Mouse (Mus musculus) embryonic facial prominence, embryonic 14.5 days (tissue): ENCODE data around the gene Calm3. TPM values are rescaled to one million over a fixed set of nuclear protein-coding genes. Genes with fewer than 3 reads are reported as not detected.

Experiments used
- ATAC-seq: fragments of 200-750 bp; cut with Nextera tagmentation; 2 replicates; pipeline ENCODE4 v1.8.0; 2017; ENCODE audit warnings: low read depth, moderate number of reproducible peaks, moderate TSS enrichment
- DNase-seq: peaks from one replicate; pipeline ENCODE4 v3.0.0-alpha.2; 2015; ENCODE audit warnings: low spot score
- H3K27ac ChIP-seq: fragments of 300-500 bp; sonication (generic); replicated peaks from 2 replicates; pipeline ENCODE4 v1.5.1; 2014; ENCODE audit warnings: low read depth, mild to moderate bottlenecking, low read length, moderate library complexity
- H3K27me3 ChIP-seq: fragments of 300-500 bp; sonication (generic); replicated peaks from 2 replicates; pipeline ENCODE4 v1.6.1; 2014; ENCODE audit warnings: low read length; ENCODE audit not compliant: control insufficient read depth, insufficient read depth
- H3K36me3 ChIP-seq: fragments of 300-500 bp; sonication (generic); 2 replicates; pipeline ENCODE4 v1.6.1; 2014; ENCODE audit warnings: low read length, mixed read lengths; ENCODE audit not compliant: control insufficient read depth, insufficient read depth
- H3K4me1 ChIP-seq: fragments of 300-500 bp; sonication (generic); 2 replicates; pipeline ENCODE4 v1.6.1; 2014; ENCODE audit warnings: antibody characterized with exemption, low read length; ENCODE audit not compliant: control insufficient read depth, insufficient read depth
- H3K4me2 ChIP-seq: fragments of 300-500 bp; sonication (generic); 2 replicates; pipeline ENCODE4 v1.6.1; 2014; ENCODE audit warnings: low read depth, mild to moderate bottlenecking, low read length, moderate library complexity, mixed read lengths
- H3K4me3 ChIP-seq: fragments of 300-500 bp; sonication (generic); 2 replicates; pipeline ENCODE4 v1.5.1; 2014; ENCODE audit warnings: low read depth, mild to moderate bottlenecking, low read length
- H3K9ac ChIP-seq: fragments of 300-500 bp; sonication (generic); 2 replicates; pipeline ENCODE4 v1.6.1; 2014; ENCODE audit warnings: low read depth, mild to moderate bottlenecking, low read length, moderate library complexity, mixed read lengths
- H3K9me3 ChIP-seq: fragments of 300-500 bp; sonication (generic); 2 replicates; pipeline ENCODE4 v1.6.1; 2016; ENCODE audit warnings: low read length; ENCODE audit not compliant: control insufficient read depth
- WGBS: fragments of 180-500 bp; shearing (Covaris S2); extraction: QIAGEN DNeasy Blood & Tissue Kit; methylation state at CpG from one replicate; pipeline ENCODE4 v1.1.7; 2014; 5-methylcytosine and 5-hydroxymethylcytosine counted together
- polyA plus RNA-seq: library from polyadenylated mRNA; unstranded; fragments of >200 nt; fragmentation: Nextera tagmentation; extraction: Ambion mirVana; gene quantifications from 2 replicates; pipeline ENCODE4 v1.2.1, GENCODE M21; 2014

The Calm3 gene
- polyA plus RNA-seq, 1 experiment from 2014 or later, result 164 TPM

DNA sequence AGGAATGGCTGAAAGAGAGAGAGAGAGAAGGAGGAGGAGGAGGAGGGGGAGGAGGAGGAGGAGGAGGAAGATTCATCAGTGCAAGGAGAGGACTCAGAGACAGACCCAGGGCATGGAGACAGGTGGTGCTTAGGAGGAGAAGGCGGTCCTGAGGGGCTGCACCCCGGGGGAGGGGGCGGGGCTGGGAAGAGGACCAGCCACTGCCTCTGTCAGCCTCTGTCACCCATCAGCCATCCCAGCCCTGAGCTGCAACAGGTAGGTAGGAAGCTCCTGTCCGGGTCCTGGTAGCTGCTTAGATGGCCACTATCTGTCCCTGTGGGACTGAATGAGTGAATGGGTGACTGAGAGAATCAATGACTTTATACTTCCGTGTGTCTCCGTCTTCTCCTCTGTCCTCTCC lies 30.3 kb downstream of the Calm3 start:
- no peaks in the 10 kb centered on the region for H3K9me3 ChIP-seq
- ATAC-seq (no peak), DNase-seq (no peak)
- WGBS, result 5% methylated on average over 6 of the region's 6 CpGs
- no peak overlapping the region; the same call in 1 of the 2 replicates for H3K27ac ChIP-seq
- no peaks in the 10 kb centered on the region for H3K27me3 ChIP-seq
- H3K4me1 ChIP-seq, result peaks cover 34% of the 10 kb centered on the region
- H3K4me3 ChIP-seq, result peak overlapping the region; percentile 26; the same call in 1 of the 2 replicates
- H3K36me3 ChIP-seq, result no peaks in the 10 kb centered on the region
- H3K4me2 ChIP-seq, result peak overlapping the region; percentile 64
- H3K9ac ChIP-seq, result no peak overlapping the region

DNA sequence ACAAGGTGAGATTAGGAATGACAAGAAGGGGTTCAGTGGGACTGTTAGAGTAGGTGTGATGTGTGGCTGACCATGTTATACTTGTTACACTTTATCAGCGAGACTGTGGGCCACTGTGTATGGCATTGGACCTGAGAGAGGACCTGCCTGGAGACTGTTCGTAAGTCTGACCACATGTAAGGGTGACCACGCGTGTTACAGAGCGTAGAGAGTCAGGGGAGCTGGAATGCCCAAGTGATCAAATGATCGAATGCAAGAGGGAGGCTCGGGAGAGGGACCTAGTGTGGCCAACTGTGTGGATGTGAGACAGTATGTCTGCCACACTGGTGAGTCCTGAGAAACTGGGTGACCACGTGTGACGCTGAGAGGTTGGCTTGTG lies 31.6 kb downstream of the Calm3 start:
- H3K4me2 ChIP-seq, result peak overlapping the region; percentile 64
- no peaks in the 10 kb centered on the region for H3K9me3 ChIP-seq
- DNase-seq (no peak), ATAC-seq (no peak)
- peaks cover 34% of the 10 kb centered on the region for H3K4me1 ChIP-seq
- H3K36me3 ChIP-seq, result peaks cover 12% of the 10 kb centered on the region
- H3K9ac ChIP-seq, result peak overlapping the region; percentile 38
- H3K27me3 ChIP-seq, result no peaks in the 10 kb centered on the region
- no peak overlapping the region for H3K27ac ChIP-seq
- 33% methylated on average over 9 of the region's 9 CpGs for WGBS
- peak overlapping the region; percentile 39 for H3K4me3 ChIP-seq

DNA sequence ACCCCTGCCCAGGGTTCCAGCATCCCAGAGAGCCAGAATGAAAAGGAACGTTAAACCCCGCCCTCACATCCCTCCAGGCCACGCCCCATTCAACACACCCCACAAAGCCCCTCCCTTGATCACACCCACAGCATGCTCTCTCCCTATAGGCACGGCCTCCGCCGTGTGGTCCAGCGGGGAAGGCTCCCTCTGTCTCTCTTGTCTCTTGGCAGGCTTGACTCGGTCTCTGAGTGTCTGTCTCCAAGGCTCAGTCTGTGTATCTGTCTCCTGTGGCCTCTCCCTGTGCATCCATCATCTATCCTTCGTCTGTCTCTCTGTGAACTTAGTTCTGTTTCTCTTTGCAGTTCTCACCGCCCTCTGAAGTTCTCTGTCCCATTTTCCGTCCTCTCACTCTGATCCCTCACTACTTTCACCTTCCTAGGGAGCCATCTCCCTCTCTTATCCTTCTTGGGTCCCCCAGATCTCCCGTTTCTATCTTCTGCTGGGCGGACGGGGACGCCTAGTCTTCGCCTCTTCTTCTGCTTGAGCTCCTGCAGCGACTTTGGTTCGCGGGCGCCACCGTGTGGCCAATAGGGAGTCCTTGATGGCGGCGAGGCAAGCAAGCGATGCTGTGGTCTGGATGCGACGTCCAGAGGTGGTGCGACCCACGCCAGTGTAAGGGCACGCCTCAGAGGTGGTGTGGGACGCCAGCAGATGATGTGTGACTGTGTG lies 32.1 kb downstream of the Calm3 start, which contains the start of gene Gng8:
Gene Gng8, plus strand, starts transcription at position 146 of the 711 bp plus-strand sequence.
- Histone ChIP-seq H3K4me1 (peaks cover 34% of the 10 kb centered on the region), H3K27ac (peak within 1 kb of the TSS; percentile 93), H3K9ac (peak within 1 kb of the TSS; percentile 46), H3K4me3 (peak within 1 kb of the TSS; percentile 39), H3K27me3 (no peaks in the 10 kb centered on the region), H3K36me3 (peaks cover 18% of the 10 kb centered on the region), H3K4me2 (peak within 1 kb of the TSS; percentile 64), H3K9me3 (no peaks in the 10 kb centered on the region)
- peak; percentile 93 for DNase-seq
- ATAC-seq, result peak; percentile 84
- under 1% methylated on average over 30 of the region's 30 CpGs for WGBS

DNA sequence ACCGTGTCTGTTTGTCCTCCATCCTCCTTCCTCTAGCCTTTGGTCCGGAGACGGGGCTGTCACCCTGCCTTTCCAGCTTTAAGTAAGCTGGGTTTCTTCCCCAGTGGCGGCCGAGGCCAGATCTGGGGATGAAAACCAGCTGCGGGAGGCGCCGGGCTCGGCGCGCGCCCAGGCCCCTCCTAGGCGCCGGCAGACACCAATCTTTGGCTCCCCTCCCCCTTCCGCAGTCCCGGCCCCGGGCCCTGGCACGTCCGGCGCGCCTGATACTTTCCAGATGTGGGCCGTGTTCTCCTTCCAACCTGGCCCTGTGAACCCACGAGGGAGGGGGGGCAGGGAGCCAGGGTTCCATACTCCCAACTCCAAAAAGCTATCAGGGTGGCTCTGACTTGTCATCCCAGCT lies 33.0 kb downstream of the Calm3 start:
- Histone ChIP-seq H3K4me3 (peak overlapping the region; percentile 39), H3K9me3 (peaks cover 5% of the 10 kb centered on the region; the same call in 1 of the 2 replicates), H3K9ac (peak overlapping the region; percentile 46; the same call in 1 of the 2 replicates), H3K36me3 (peaks cover 26% of the 10 kb centered on the region), H3K27ac (peak overlapping the region; percentile 93), H3K27me3 (no peaks in the 10 kb centered on the region), H3K4me2 (peak overlapping the region; percentile 64), H3K4me1 (peaks cover 34% of the 10 kb centered on the region)
- WGBS, result under 1% methylated on average over 23 of the region's 23 CpGs
- DNase-seq (peak; percentile 94), ATAC-seq (peak; percentile 82)

DNA sequence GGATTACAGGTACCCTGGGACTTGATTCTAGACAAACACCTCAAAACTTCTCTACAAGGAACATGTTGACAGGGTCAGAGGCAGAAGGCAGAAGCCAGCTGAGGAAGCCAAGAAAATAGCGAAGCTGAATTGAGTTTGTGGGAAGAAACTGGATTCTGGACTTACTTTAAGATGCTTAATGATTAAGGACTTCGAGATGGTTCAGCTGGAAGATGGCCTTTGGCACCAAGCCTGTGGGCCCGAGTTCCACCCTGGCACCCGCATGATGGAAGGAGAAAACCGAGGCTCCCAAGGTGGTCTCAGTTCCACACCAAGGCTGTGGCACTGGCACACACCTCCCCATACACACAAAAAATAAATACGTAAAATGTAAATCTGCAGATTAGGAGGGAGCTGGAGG lies 33.4 kb downstream of the Calm3 start:
- DNase-seq (no peak), ATAC-seq (no peak)
- Histone ChIP-seq H3K36me3 (peaks cover 30% of the 10 kb centered on the region), H3K4me1 (peaks cover 34% of the 10 kb centered on the region), H3K27ac (peak overlapping the region; percentile 93), H3K4me3 (peak overlapping the region; percentile 39), H3K9ac (peak overlapping the region; percentile 46; the same call in 1 of the 2 replicates), H3K4me2 (peak overlapping the region; percentile 64), H3K9me3 (peaks cover 9% of the 10 kb centered on the region; the same call in 1 of the 2 replicates), H3K27me3 (no peaks in the 10 kb centered on the region)
- 16% methylated on average over 6 of the region's 6 CpGs for WGBS

DNA sequence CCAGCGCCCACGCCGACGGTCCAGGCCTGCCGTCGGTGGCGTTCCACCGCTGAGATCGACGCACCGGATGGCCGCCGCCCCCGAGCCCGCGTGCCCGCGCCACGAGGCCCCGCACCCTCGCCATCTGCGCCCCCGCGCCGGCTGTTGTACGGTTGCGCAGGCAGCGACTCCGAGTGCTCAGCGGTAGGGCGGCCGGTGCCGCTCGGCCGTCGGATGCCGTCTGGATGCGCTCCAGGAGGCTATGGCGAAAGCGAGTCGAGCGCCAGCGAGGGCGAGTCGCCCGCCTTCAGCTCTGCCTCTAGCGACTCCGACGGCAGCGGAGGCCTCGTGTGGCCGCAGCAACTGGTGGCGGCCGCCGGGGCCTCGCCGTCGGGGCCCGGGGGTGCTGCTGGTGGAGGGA lies 38.0 kb downstream of the Calm3 start:
- 57% methylated on average over 29 of the region's 59 CpGs for WGBS
- DNase-seq (no peak), ATAC-seq (no peak)
- Histone ChIP-seq H3K9me3 (peaks cover 12% of the 10 kb centered on the region; the same call in 1 of the 2 replicates), H3K27ac (no peak overlapping the region), H3K36me3 (peaks cover 70% of the 10 kb centered on the region), H3K27me3 (no peaks in the 10 kb centered on the region), H3K4me1 (peaks cover 3% of the 10 kb centered on the region; the same call in 1 of the 2 replicates), H3K9ac (0 out of 2 replicates have a peak overlapping the region, but pooled peaks have one; percentile 30), H3K4me3 (peak overlapping the region; percentile 30), H3K4me2 (0 out of 2 replicates have a peak overlapping the region, but pooled peaks have one; percentile 26)

DNA sequence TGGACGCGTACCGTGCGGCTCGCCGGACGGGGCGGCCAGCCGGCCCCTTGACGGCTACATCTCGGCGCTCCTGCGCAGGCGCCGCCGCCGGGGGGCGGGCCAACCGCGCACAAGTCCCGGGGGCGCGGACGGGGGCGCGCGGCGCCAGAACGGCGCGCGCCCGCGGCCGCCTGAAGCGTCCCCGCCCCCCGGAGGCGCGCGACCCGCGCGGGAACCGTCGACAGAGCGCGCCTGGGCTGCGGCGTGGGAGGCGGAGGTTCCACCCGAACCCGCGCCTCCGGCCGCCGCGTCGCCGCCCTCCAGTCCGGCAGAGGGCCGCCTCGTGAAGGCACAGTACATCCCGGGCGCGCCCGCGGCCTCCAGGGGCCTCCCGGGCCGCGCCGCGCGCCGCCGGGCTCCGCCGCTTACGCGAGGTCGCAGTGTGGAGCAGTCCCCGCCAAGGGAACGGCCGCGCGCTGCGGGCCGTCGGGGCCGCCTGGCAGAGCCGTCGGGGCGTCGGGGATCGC lies 38.6 kb downstream of the Calm3 start:
- H3K4me1 ChIP-seq, result peaks cover 2% of the 10 kb centered on the region; the same call in 1 of the 2 replicates
- H3K4me3 ChIP-seq, result peak overlapping the region; percentile 30
- no peak overlapping the region for H3K27ac ChIP-seq
- no peaks in the 10 kb centered on the region for H3K27me3 ChIP-seq
- H3K9me3 ChIP-seq, result peaks cover 12% of the 10 kb centered on the region; the same call in 1 of the 2 replicates
- H3K4me2 ChIP-seq, result peak overlapping the region; percentile 26
- ATAC-seq (peak; percentile 27; the same call in 1 of the 2 replicates), DNase-seq (no peak)
- peak overlapping the region; percentile 30; the same call in 1 of the 2 replicates for H3K9ac ChIP-seq
- H3K36me3 ChIP-seq, result peaks cover 71% of the 10 kb centered on the region
- WGBS, result 27% methylated on average over 14 of the region's 95 CpGs

DNA sequence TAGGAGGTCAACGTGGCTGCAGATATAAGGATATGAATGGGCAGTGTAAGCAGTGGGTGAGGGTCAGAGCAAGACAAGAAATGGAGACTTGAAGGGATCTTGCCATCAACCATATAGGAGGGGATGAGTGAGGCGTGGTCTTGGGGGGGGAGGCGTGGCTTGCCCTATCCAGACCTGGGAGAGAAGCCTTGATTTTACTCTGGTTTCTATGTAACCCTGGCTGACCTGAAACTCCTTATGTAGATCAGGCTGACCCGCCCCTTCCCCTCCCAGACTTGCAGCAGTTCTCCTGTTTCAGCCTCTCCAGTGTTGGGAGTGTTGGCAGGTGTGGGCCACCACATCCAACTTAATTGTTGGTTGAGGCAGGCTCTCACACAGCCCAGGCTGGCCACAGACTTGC lies 39.6 kb downstream of the Calm3 start:
- ATAC-seq (no peak), DNase-seq (no peak)
- Histone ChIP-seq H3K9ac (no peak overlapping the region), H3K4me1 (peaks cover 6% of the 10 kb centered on the region), H3K4me3 (no peak overlapping the region), H3K4me2 (no peak overlapping the region), H3K36me3 (peaks cover 72% of the 10 kb centered on the region), H3K27me3 (no peaks in the 10 kb centered on the region), H3K9me3 (peaks cover 12% of the 10 kb centered on the region; the same call in 1 of the 2 replicates), H3K27ac (no peak overlapping the region)
- 60% methylated on average over 4 of the region's 4 CpGs for WGBS
